8 mouse cellular contexts compared by ENCODE assay signal in genomic region chr3:41605601-41606329, GRCm38 (mm10). TPM values are rescaled to one million over a fixed set of nuclear protein-coding genes. Genes with fewer than 3 reads are reported as not detected.
DNase-seq lines count a peak whose midpoint lies in the region; ATAC-seq lines count a peak whose summit lies in the region.
"Had no signal": no experiment of that assay in that cellular context is flagged by ENCODE, and none has a peak within 500 bp of the region (broad histone marks: within the 10 kb centered on the region; RNA-seq: fewer than 3 reads in every experiment).

No protein-coding gene starts in this region.

- intact Hi-C loops in left cerebral cortex, postnatal 10 days (cut with DNase I) = no loop called here
- intact Hi-C loops in left cerebral cortex, postnatal 36 days (cut with DNase I) = no loop called here

- no peaks in the 10 kb centered on the region for H3K27me3 ChIP-seq in intestine, embryonic 15.5 days (replicated peaks)
- no peaks in the 10 kb centered on the region for H3K27me3 ChIP-seq in intestine, embryonic 16.5 days (replicated peaks; ENCODE audit: control insufficient read depth, insufficient read depth, low read length)
- H3K27me3 ChIP-seq in heart, embryonic 15.5 days = no peaks in the 10 kb centered on the region
- no peaks in the 10 kb centered on the region for H3K27me3 ChIP-seq in midbrain, embryonic 16.5 days (ENCODE audit: control insufficient read depth, insufficient read depth, low read depth, low read length)
- H3K27me3 ChIP-seq: lung, embryonic 15.5 days had no signal

- WGBS in intestine, embryonic 15.5 days = 90% methylated on average over 13 of the region's 13 CpGs
- 84% methylated on average over 13 of the region's 13 CpGs for whole genome bisulfite sequencing in intestine, embryonic 16.5 days
- WGBS in heart, embryonic 15.5 days = 67% methylated on average over 13 of the region's 13 CpGs
- WGBS in midbrain, embryonic 16.5 days = 76% methylated on average over 13 of the region's 13 CpGs

- H3K9me3 ChIP-seq in intestine, embryonic 15.5 days = no peaks in the 10 kb centered on the region
- no peaks in the 10 kb centered on the region for H3K9me3 ChIP-seq in intestine, embryonic 16.5 days (ENCODE audit: control insufficient read depth, low read length)
- no peaks in the 10 kb centered on the region for H3K9me3 ChIP-seq in heart, embryonic 15.5 days (replicated peaks)
- no peaks in the 10 kb centered on the region for H3K9me3 ChIP-seq in midbrain, embryonic 16.5 days (replicated peaks; ENCODE audit: control insufficient read depth, low read length, poor library complexity, severe bottlenecking)
- H3K9me3 ChIP-seq: lung, embryonic 15.5 days had no signal

- H3K4me1 ChIP-seq in intestine, embryonic 15.5 days (replicated peaks) = no peaks in the 10 kb centered on the region
- H3K4me1 ChIP-seq in intestine, embryonic 16.5 days (ENCODE audit: control insufficient read depth, insufficient read depth, low read length) = no peaks in the 10 kb centered on the region; the same call in 1 of the 2 replicates
- peaks cover 38% of the 10 kb centered on the region for H3K4me1 ChIP-seq in heart, embryonic 15.5 days (replicated peaks)
- H3K4me1 ChIP-seq in midbrain, embryonic 16.5 days (ENCODE audit: control insufficient read depth, insufficient read depth, low read length) = peaks cover 15% of the 10 kb centered on the region
- H3K4me1 ChIP-seq: lung, embryonic 15.5 days had no signal

- no peak overlapping the region for H3K9ac ChIP-seq in intestine, embryonic 15.5 days
- no peak overlapping the region for H3K9ac ChIP-seq in intestine, embryonic 16.5 days (ENCODE audit: low read depth, low read length)
- H3K9ac ChIP-seq in heart, embryonic 15.5 days = no peak overlapping the region
- no peak overlapping the region for H3K9ac ChIP-seq in midbrain, embryonic 16.5 days (ENCODE audit: low read depth, low read length)
- H3K9ac ChIP-seq: lung, embryonic 15.5 days had no signal

- ATAC-seq in intestine, embryonic 15.5 days = 0 out of 2 replicates have a peak, but pooled peaks have one; percentile 34
- ATAC-seq in intestine, embryonic 16.5 days = no peak
- ATAC-seq in heart, embryonic 15.5 days (replicated peaks; ENCODE audit: insufficient number of reproducible peaks, insufficient read depth, low FRiP score, low read depth) = peak; percentile 58; the same call in 1 of the 2 replicates
- ATAC-seq in midbrain, embryonic 16.5 days = peak; percentile 51

- peak; percentile 66 for DNase-seq in NIH3T3 (ENCODE audit: low read depth)
- DNase-seq in left cerebral cortex, postnatal 10 days (ENCODE audit: extremely low spot score in 1 of 2, low spot score in 2 of 2) = no peak
- no peak for DNase-seq in left cerebral cortex, postnatal 36 days (ENCODE audit: low spot score in 2 of 2)

- H3K36me3 ChIP-seq in intestine, embryonic 15.5 days = peaks cover 12% of the 10 kb centered on the region; the same call in 1 of the 2 replicates
- peaks cover 17% of the 10 kb centered on the region; the same call in 1 of the 2 replicates for H3K36me3 ChIP-seq in intestine, embryonic 16.5 days (ENCODE audit: control insufficient read depth, insufficient read depth, low read length)
- H3K36me3 ChIP-seq in heart, embryonic 15.5 days = peaks cover 26% of the 10 kb centered on the region
- peaks cover 15% of the 10 kb centered on the region for H3K36me3 ChIP-seq in midbrain, embryonic 16.5 days (ENCODE audit: control insufficient read depth, insufficient read depth, low read length)

- no peak overlapping the region for H3K4me2 ChIP-seq in intestine, embryonic 15.5 days (replicated peaks)
- no peak overlapping the region for H3K4me2 ChIP-seq in intestine, embryonic 16.5 days (ENCODE audit: low read depth, low read length)
- no peak overlapping the region for H3K4me2 ChIP-seq in heart, embryonic 15.5 days
- H3K4me2 ChIP-seq in midbrain, embryonic 16.5 days (ENCODE audit: low read length) = no peak overlapping the region
- H3K4me2 ChIP-seq: lung, embryonic 15.5 days had no signal

- H3K4me3 ChIP-seq in intestine, embryonic 15.5 days (replicated peaks) = no peak overlapping the region
- H3K4me3 ChIP-seq in intestine, embryonic 16.5 days (ENCODE audit: low read length) = no peak overlapping the region
- no peak overlapping the region for H3K4me3 ChIP-seq in heart, embryonic 15.5 days
- no peak overlapping the region for H3K4me3 ChIP-seq in midbrain, embryonic 16.5 days (ENCODE audit: low read depth, low read length)
- H3K4me3 ChIP-seq: lung, embryonic 15.5 days had no signal

- no peak overlapping the region for H3K27ac ChIP-seq in intestine, embryonic 15.5 days
- H3K27ac ChIP-seq in intestine, embryonic 16.5 days (ENCODE audit: low read length) = no peak overlapping the region
- peak overlapping the region; percentile 18; the same call in 1 of the 2 replicates for H3K27ac ChIP-seq in heart, embryonic 15.5 days
- no peak overlapping the region for H3K27ac ChIP-seq in midbrain, embryonic 16.5 days (ENCODE audit: low read length)
- H3K27ac ChIP-seq: lung, embryonic 15.5 days had no signal

RNA-seq across cellular contexts. Expression of gene Jade1, which starts 50.2 kb away (rescaled TPM):
- 21.8 and 24.1 TPM in 2 replicates for polyA plus RNA-seq in intestine, embryonic 15.5 days (2015; fragmentation: Nextera tagmentation; extraction: Ambion mirVana)
- polyA plus RNA-seq in intestine, embryonic 16.5 days (2015; fragmentation: Nextera tagmentation; extraction: Ambion mirVana) = 14.8 and 16.9 TPM in 2 replicates
- polyA plus RNA-seq in heart, embryonic 15.5 days (2015; fragmentation: Nextera tagmentation; extraction: Ambion mirVana) = 15.9 and 16.0 TPM in 2 replicates
- 13.2 and 14.2 TPM in 2 replicates for polyA plus RNA-seq in midbrain, embryonic 16.5 days (2015; fragmentation: Nextera tagmentation; extraction: Ambion mirVana)
- 10 to 100 TPM; 23.0 to 25.3 TPM for total RNA-seq in left cerebral cortex, postnatal 10 days (2021)
- 10 to 100 TPM; 39.6 to 46.6 TPM for total RNA-seq in left cerebral cortex, postnatal 36 days (2021)
